In the genomic region with DNA sequence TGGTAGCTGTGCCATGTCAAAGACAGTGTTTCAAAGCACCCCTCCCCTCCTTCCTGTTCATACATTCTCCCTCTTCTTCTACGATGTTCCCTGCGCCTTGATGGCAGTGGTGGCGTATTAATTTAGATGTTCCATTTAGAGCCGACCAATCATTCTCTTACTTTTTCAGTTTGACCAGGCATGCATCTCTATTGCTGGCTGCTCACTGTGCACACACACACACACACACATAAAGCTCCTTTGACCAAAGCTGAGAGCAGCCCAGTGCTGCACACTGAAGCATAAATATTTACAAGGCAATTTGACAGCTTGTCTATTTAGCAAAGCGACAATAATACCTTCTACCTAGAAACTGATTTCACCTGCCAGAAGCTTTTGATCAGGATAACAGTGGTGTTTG, we compare ENCODE assay signal across 24 mouse cellular contexts.
DNase-seq lines count a peak whose midpoint lies in the region; ATAC-seq and TF ChIP-seq lines count a peak whose summit lies in the region.
"Had no signal": no experiment of that assay in that cellular context is flagged by ENCODE, and none has a peak within 500 bp of the region (broad histone marks: within the 10 kb centered on the region; RNA-seq: fewer than 3 reads in every experiment).

No protein-coding gene starts in this region.

- no peak overlapping the region for H3K27ac ChIP-seq in forebrain, embryonic 15.5 days (replicated peaks)
- H3K27ac ChIP-seq in forebrain, embryonic 12.5 days: no peak overlapping the region
- H3K27ac ChIP-seq in hindbrain, postnatal 0 days: no peak overlapping the region
- no peak overlapping the region for H3K27ac ChIP-seq in hindbrain, embryonic 12.5 days
- H3K27ac ChIP-seq: heart, embryonic 15.5 days; hindbrain, embryonic 15.5 days had no signal

- no peaks in the 10 kb centered on the region; the same call in 1 of the 2 replicates for H3K9me3 ChIP-seq in forebrain, embryonic 15.5 days
- no peaks in the 10 kb centered on the region for H3K9me3 ChIP-seq in forebrain, embryonic 12.5 days
- H3K9me3 ChIP-seq in hindbrain, postnatal 0 days (ENCODE audit: low read length): no peaks in the 10 kb centered on the region
- H3K9me3 ChIP-seq in hindbrain, embryonic 12.5 days (replicated peaks): no peaks in the 10 kb centered on the region
- H3K9me3 ChIP-seq: heart, embryonic 12.5 days; heart, embryonic 15.5 days; hindbrain, embryonic 15.5 days had no signal

- WGBS in forebrain, embryonic 15.5 days: 32% methylated on average over 5 of the region's 5 CpGs
- 61% methylated on average over 5 of the region's 5 CpGs for WGBS in forebrain, embryonic 12.5 days
- 58% methylated on average over 5 of the region's 5 CpGs for WGBS in hindbrain, postnatal 0 days
- 63% methylated on average over 5 of the region's 5 CpGs for WGBS in hindbrain, embryonic 12.5 days

- H3K27me3 ChIP-seq in forebrain, embryonic 15.5 days: no peaks in the 10 kb centered on the region
- H3K27me3 ChIP-seq in forebrain, embryonic 12.5 days: no peaks in the 10 kb centered on the region
- no peaks in the 10 kb centered on the region for H3K27me3 ChIP-seq in hindbrain, postnatal 0 days (ENCODE audit: insufficient read depth, low read length)
- H3K27me3 ChIP-seq in hindbrain, embryonic 12.5 days: no peaks in the 10 kb centered on the region
- H3K27me3 ChIP-seq: heart, embryonic 12.5 days; heart, embryonic 15.5 days; hindbrain, embryonic 15.5 days had no signal

- TF ChIP-seq CTCF in hindbrain, postnatal 0 days (IDR thresholded peaks at IDR 0.05; ENCODE audit: low read depth): no peak

- H3K36me3 ChIP-seq in forebrain, embryonic 15.5 days: no peaks in the 10 kb centered on the region
- no peaks in the 10 kb centered on the region for H3K36me3 ChIP-seq in forebrain, embryonic 12.5 days (replicated peaks)
- no peaks in the 10 kb centered on the region for H3K36me3 ChIP-seq in hindbrain, postnatal 0 days (ENCODE audit: insufficient read depth, low read length)
- H3K36me3 ChIP-seq in hindbrain, embryonic 12.5 days: no peaks in the 10 kb centered on the region
- H3K36me3 ChIP-seq: heart, embryonic 12.5 days; heart, embryonic 15.5 days; hindbrain, embryonic 15.5 days had no signal

- H3K4me1 ChIP-seq in forebrain, embryonic 15.5 days: no peaks in the 10 kb centered on the region
- H3K4me1 ChIP-seq in forebrain, embryonic 12.5 days: 0 out of 2 replicates have a peak, but pooled peaks cover 5% of the 10 kb centered on the region
- no peaks in the 10 kb centered on the region for H3K4me1 ChIP-seq in hindbrain, postnatal 0 days (ENCODE audit: insufficient read depth, low read length)
- H3K4me1 ChIP-seq in hindbrain, embryonic 12.5 days: no peaks in the 10 kb centered on the region
- H3K4me1 ChIP-seq: heart, embryonic 12.5 days; heart, embryonic 15.5 days; hindbrain, embryonic 15.5 days had no signal

- no peak overlapping the region for H3K4me3 ChIP-seq in forebrain, embryonic 15.5 days
- H3K4me3 ChIP-seq in forebrain, embryonic 12.5 days (replicated peaks): no peak overlapping the region
- no peak overlapping the region for H3K4me3 ChIP-seq in hindbrain, postnatal 0 days (ENCODE audit: low read length)
- no peak overlapping the region for H3K4me3 ChIP-seq in hindbrain, embryonic 12.5 days
- H3K4me3 ChIP-seq: heart, embryonic 12.5 days; heart, embryonic 15.5 days; hindbrain, embryonic 15.5 days had no signal

- peak; percentile 5 for DNase-seq in hindbrain, postnatal 0 days (ENCODE audit: low spot score)
- DNase-seq in retina, postnatal 1 day: peak; percentile 12
- DNase-seq in retina, embryonic 14.5 days (ENCODE audit: low spot score): no peak
- no peak for DNase-seq in left cerebral cortex, postnatal 10 days (ENCODE audit: extremely low spot score in 1 of 2, low spot score in 2 of 2)
- DNase-seq: adrenal gland, adult 8-10 months; adrenal gland, postnatal 25 days; cerebellum, adult 18-20 months; cerebellum, adult 9-10 months; cerebellum, postnatal 14 days; gastrocnemius, postnatal 25 days; heart, adult 18-20 months; heart, postnatal 10 days; heart, postnatal 36 days; kidney, adult 18-20 months had no signal

- 0 out of 2 replicates have a peak, but pooled peaks have one; percentile 67 for ATAC-seq in forebrain, embryonic 15.5 days (replicated peaks)
- ATAC-seq in forebrain, embryonic 12.5 days (ENCODE audit: low FRiP score): no peak
- ATAC-seq in hindbrain, postnatal 0 days: peak; percentile 63
- no peak for ATAC-seq in hindbrain, embryonic 12.5 days (ENCODE audit: low FRiP score)
- ATAC-seq: activated CD4-positive, CD25-positive, alpha-beta regulatory T cell, adult 4 months; CD4-positive, CD25-positive, alpha-beta regulatory T cell, adult 4 months; inflammation-experienced regulatory T-cells, adult 6 months; intestine, embryonic 16.5 days had no signal

- H3K9ac ChIP-seq in forebrain, embryonic 15.5 days (replicated peaks): no peak overlapping the region
- H3K9ac ChIP-seq in forebrain, embryonic 12.5 days: no peak overlapping the region
- H3K9ac ChIP-seq in hindbrain, postnatal 0 days (replicated peaks; ENCODE audit: low read length): no peak overlapping the region
- H3K9ac ChIP-seq in hindbrain, embryonic 12.5 days: no peak overlapping the region
- H3K9ac ChIP-seq: heart, embryonic 12.5 days; heart, embryonic 15.5 days; hindbrain, embryonic 15.5 days had no signal

- no peak overlapping the region for H3K4me2 ChIP-seq in forebrain, embryonic 15.5 days (replicated peaks)
- no peak overlapping the region for H3K4me2 ChIP-seq in forebrain, embryonic 12.5 days
- no peak overlapping the region for H3K4me2 ChIP-seq in hindbrain, postnatal 0 days (ENCODE audit: low read depth, low read length)
- no peak overlapping the region for H3K4me2 ChIP-seq in hindbrain, embryonic 12.5 days (replicated peaks)
- H3K4me2 ChIP-seq: heart, embryonic 12.5 days; heart, embryonic 15.5 days; hindbrain, embryonic 15.5 days had no signal

- intact Hi-C loops in left cerebral cortex, postnatal 10 days (cut with DNase I): no loop called here

Comparison
In these comparisons a context has a peak if more than half of its experiments do, and no peak if none do; other contexts are left out.
1. ATAC-seq: peak in forebrain, embryonic 15.5 days (single experiment) and hindbrain, postnatal 0 days (single experiment); none in forebrain, embryonic 12.5 days (single experiment) and hindbrain, embryonic 12.5 days (single experiment).
2. DNase-seq: peak in hindbrain, postnatal 0 days (single experiment) and retina, postnatal 1 day (single experiment); none in retina, embryonic 14.5 days (single experiment) and left cerebral cortex, postnatal 10 days (0 of 2).